Mouse (Mus musculus) spleen, postnatal 14 days (tissue): ENCODE data around the gene Arhgdia.
A peak's percentile ranks its signal among the peaks of the same experiment; 100 is the strongest.
"Not testable (repeated sequence)": the region's sequence is repeated elsewhere in the genome, so short reads cannot be mapped to it uniquely, and the experiment has no call there.

Experiments
- DNase-seq, 2 experiments: peaks; one replicate each; pipeline ENCODE4 v3.0.0; 2021 to 2022; ENCODE audit warnings: low spot score in 2 of 2

The Arhgdia gene

GRCm38 (mm10) chr11:120578694-120579243 lies 2.7 kb downstream of the Arhgdia start:
- DNase-seq = no peak

DNA sequence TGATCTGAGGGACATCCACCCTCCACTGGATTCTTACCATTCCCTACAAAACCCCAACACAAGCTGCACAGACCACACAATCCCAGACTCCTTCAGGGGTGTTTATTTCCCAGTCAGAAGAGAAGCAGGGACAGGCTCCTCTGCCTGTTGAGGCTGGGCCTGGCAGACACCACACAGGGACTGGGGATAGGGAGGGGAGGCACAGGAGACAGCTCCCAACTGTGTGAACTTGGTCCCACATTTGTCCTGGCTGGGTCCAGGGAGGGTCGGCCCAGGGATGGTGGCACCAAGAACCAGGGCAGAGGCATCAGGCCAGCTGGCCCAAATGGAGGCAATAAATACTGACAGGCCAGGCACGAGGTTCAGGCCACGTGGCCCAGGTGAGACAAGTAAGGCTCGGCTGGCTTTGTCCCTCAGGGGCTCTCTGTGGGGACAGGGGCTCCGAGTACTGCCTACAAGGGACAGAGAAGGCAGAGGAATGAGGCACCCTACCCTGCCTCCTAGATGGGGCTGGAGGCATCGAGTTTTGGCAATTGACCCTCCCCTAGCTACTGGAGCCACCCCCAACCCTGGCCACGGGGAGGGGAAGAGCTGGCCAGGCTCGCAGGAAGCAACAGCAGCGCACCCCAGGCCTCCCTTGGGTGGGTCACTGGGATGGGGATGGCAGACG lies 3.3 kb downstream of the Arhgdia start:
- DNase-seq = no peak

DNA sequence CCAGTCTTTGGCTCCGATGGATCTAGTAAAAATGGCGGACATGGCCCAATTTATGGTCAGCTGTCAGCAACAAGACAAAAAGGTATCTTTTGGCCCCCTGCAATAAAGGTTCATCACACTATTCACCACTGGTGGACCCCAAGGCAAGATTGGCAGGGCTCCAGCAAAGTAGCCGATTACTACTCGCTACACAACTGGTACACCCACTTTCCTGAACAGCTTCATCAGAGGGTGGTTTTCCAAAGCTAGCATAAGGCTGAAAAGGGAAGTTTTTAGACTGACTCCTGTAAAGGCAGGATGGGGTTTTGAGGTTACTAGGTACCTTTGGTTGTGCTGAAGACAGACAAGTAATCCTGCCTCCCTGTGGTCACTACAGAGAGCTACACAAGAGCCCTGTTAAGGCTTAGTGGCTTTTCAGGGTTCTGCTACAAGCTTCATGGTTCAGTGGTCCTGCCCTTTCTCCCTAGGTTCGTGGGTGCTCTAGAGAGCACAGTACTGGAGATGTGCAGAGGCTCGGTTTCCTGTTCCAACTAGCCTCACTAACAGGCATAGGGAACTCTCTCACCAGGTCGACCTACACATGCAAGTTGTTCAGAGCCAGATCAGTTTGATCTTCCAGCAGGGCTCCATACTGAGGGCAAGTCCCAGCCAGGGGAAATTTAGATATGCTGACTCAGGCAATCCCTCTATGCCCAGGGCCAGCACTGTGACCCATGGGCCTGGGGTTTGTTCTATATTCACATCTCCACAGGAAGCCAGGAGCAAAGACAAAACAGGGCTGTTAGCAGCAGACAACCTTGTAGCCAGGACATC lies 4.0 kb downstream of the Arhgdia start:
- DNase-seq = no peak

- no peak for DNase-seq
Measured at GRCm38 (mm10) chr11:120576365-120576981, 5.0 kb downstream of the Arhgdia start.

DNA sequence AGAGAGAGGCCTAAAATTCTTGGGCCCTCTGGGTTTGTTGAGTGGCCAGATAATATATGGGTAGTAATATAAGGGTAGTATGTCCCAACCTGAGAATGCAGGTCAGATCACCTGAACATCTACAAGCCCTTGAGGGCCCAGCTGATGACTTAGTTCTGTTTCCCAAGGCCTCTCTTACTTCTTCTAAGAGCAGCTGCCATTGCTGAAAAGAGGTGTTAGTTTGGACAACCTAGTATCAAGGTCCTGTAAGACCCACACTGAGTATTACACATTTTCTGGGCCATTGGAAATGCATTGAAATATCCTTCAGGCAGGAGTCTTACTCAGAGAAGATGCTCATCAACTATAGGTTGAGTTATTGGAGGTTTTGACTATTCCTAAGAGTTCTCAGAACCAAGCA lies 5.5 kb downstream of the Arhgdia start:
- no peak for DNase-seq

DNA sequence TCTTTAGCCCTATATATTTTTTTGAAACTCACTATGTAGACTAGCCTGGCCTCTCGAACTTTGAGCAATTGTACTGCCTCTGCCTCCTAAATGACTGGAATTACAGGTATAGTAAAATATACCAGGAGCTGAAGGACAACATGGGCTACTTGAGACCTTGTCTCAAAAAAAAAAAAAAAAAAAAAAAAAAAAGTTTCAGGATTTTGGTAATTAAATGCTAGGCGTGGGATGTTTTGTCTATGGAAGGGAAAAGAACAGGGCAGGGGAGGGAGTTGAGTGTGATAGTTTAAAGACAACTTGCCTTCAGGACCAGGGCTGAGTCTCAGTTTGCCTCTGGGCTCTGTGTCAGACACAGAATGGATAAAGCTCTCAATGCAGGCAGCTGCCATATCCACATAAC lies 6.4 kb downstream of the Arhgdia start:
- no peak for DNase-seq

- DNase-seq = no peak
Measured at GRCm38 (mm10) chr11:120574278-120574600, 7.2 kb downstream of the Arhgdia start.

GRCm38 (mm10) chr11:120573585-120574277 lies 7.7 kb downstream of the Arhgdia start:
- no peak for DNase-seq

DNA sequence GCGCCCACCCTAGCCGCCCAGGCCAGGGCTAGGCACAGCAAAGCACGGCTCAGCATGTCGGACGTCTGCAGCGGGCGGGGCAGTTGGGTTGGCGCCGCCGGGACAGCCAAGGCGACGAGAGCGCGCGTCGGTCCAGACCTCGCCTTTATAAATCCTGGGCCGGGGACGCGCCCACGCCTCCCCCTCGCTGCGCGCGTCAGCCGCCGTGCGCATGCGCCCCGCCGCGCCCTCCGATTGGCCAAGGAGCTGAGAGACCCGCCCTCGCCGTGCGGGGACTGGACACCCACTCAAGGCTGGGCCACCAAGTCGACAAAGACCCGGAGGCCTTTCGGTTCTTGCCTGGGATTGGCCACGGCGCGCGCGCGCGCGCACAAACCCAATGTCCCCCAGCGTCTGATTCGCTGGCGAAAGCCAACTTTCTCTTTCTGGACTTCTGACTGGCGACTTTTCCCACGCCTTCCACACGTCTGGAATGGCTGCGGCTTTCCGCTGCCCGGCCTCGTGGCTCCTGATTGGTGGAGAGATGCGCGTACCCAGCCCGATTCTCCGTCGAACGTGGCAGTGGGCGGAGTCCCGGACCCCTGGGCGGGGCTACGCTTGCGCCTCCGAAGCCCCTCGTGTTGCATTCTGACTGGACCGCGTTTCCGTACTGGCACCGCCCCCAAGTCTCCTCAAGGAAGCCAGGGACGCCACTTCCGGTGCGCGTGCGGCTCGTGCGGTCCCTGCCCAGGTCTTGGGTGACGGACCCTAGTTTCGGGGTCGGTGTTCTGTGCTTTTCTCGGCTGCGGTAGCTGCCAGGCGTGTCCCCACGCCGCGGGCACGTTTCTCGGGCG lies 8.5 kb downstream of the Arhgdia start, which contains the start of gene P4hb:
TSS of gene P4hb (minus strand) at position 502 of the 833 bp plus-strand sequence.
- peak; percentile 98 for DNase-seq

GRCm38 (mm10) chr11:120572417-120572751 lies 9.0 kb downstream of the Arhgdia start:
- no peak for DNase-seq

DNA sequence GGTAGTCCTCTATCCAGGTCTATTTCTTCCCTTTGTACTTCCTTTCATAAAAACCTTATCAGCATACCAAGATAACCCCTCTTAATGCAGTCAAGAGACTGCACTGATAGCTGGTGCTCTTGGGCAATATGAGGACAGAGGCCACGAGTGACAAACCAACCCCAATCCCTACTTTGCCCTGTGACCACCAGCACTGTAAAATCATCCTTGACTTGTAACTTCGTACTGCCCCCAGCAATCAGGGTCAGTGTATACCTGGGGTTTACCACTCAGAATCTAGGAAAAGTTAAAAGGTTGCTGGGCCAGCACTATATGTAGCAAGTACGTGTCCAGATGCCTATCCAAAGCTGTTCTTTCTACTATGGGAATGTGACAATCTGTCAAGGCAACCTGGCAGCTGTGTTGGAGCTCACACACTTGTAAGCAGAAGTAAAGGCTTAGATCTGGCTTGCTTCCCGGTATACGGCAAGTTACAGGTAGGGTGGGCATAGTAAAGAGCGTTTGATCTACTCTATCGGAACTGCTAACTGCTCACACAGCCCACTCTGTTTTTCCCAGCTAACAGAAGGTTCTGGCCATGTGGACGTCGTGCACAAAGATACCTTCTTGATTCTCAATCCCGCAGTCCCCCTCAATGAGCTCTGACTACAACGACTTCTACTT lies 9.5 kb downstream of the Arhgdia start:
- no peak for DNase-seq

DNA sequence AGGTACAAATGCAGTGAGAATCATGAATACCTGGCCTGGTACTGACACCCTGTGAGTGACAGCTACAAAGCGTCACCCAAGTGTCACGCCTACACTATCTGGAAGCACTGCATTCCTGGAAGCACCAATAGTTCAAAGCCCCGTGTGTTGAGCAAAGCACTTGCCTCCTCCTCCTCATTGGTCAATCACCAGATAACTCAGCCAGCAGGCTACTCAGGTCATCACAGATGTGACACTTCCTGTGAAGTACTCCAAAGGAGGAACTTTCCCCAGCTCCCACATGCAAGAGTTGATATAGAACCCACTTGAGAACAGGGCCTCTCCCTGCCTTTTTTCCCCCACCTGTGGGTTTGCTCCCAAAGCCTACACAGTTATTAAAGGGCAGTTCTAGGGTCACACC lies 10.3 kb downstream of the Arhgdia start:
- no peak for DNase-seq

GRCm38 (mm10) chr11:120568324-120568723 lies 13.1 kb downstream of the Arhgdia start:
- DNase-seq = no peak

- DNase-seq = no peak
Measured at GRCm38 (mm10) chr11:120565114-120565513, 16.3 kb downstream of the Arhgdia start.

DNA sequence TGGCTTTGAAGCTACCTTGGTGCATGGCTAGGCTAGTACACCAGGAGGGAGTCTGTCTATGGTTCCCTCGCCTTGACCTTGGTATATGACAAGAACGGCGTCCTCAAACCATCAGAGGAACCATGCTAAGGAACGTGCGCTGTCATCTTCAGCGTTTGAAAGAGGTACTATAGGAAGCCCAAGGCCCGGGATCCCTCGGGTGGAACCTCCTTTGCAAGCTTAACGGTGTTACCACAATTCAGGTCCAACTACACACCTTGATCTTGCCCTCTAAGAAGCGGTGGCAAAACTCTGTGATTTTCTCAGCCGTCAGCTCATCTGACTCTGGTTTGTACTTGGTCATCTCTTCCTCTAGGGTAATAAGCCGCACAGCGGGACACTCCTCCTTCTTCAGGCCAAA lies 18.5 kb downstream of the Arhgdia start:
- DNase-seq = no peak

- DNase-seq = no peak
Measured at GRCm38 (mm10) chr11:120560952-120561728, 20.3 kb downstream of the Arhgdia start.

GRCm38 (mm10) chr11:120558843-120559242 lies 22.6 kb downstream of the Arhgdia start:
- DNase-seq = not testable (repeated sequence)

- no peak for DNase-seq
Measured at GRCm38 (mm10) chr11:120555260-120555659, 26.2 kb downstream of the Arhgdia start.

DNA sequence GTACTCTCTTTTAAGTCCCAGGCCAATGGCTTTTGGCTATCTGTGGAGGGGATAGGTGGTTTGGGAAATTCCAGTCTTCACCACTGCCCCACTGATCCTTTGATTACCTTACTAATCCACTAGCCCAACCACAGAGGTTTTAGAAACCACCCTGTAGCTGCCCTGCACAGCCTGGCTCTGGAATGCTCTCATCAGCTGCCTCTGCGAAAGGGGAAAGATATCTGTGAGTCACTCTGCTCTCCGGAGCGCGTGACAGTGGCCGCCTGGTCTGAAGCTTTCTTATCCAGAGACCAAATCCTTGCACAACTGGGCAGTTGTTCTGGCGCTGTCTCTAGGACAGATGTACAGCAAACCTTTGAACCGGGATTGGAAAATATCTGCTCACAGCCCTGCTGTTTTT lies 26.6 kb downstream of the Arhgdia start:
- no peak for DNase-seq

DNA sequence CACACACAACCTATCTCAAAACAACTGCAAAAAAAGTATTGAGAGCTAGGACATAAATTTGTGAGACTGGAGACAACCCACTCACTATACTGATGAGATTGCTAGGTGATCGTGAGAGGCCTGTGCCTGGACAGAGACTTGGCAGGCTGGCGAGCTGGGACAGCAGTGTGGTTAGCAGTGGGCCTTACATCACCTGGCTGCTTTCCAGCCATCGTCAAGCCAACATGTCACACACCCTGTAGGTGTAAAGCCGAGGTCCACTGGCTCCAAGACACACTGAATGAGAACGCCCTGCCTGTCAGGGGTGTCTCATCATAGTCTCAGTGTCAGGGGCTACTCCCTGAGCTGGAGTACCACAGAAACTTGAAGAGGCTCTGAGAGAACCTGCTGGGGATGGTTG lies 28.7 kb downstream of the Arhgdia start:
- no peak for DNase-seq
